Mouse (Mus musculus) hindbrain, embryonic 13.5 days (tissue): ENCODE measurements around the gene Smim17. TPM values are rescaled to one million over a fixed set of nuclear protein-coding genes. Genes with fewer than 3 reads are reported as not detected.
"Not testable (repeated sequence)": the region's sequence is repeated elsewhere in the genome, so short reads cannot be mapped to it uniquely, and the experiment has no call there.

ENCODE experiments used
- ATAC-seq: fragments of 200-750 bp; cut with Nextera tagmentation; 2 replicates; pipeline ENCODE4 v1.8.0; 2017; ENCODE audit warnings: moderate TSS enrichment; ENCODE audit not compliant: low FRiP score
- H3K27ac ChIP-seq: fragments of 300-500 bp; sonication (generic); 2 replicates; pipeline ENCODE4 v1.5.1; 2015; ENCODE audit warnings: inconsistent platforms, mild to moderate bottlenecking, moderate library complexity
- H3K27me3 ChIP-seq: fragments of 300-500 bp; sonication (generic); 2 replicates; pipeline ENCODE4 v1.6.1; 2015; ENCODE audit warnings: mild to moderate bottlenecking, inconsistent platforms
- H3K36me3 ChIP-seq: fragments of 300-500 bp; sonication (generic); 2 replicates; pipeline ENCODE4 v1.6.1; 2015; ENCODE audit warnings: mild to moderate bottlenecking, inconsistent platforms
- H3K4me1 ChIP-seq: fragments of 300-500 bp; sonication (generic); replicated peaks from 2 replicates; pipeline ENCODE4 v1.6.1; 2015; ENCODE audit warnings: inconsistent platforms
- H3K4me2 ChIP-seq: fragments of 300-500 bp; sonication (generic); 2 replicates; pipeline ENCODE4 v1.6.1; 2015; ENCODE audit warnings: inconsistent platforms, mild to moderate bottlenecking, moderate library complexity
- H3K4me3 ChIP-seq: fragments of 300-500 bp; sonication (generic); 2 replicates; pipeline ENCODE4 v1.5.1; 2015; ENCODE audit warnings: mild to moderate bottlenecking, inconsistent platforms
- H3K9ac ChIP-seq: fragments of 300-500 bp; sonication (generic); 2 replicates; pipeline ENCODE4 v1.6.1; 2015; ENCODE audit warnings: mild to moderate bottlenecking, inconsistent platforms
- H3K9me3 ChIP-seq: fragments of 300-500 bp; sonication (generic); 2 replicates; pipeline ENCODE4 v1.6.1; 2016; ENCODE audit warnings: inconsistent platforms
- WGBS: fragments of 180-500 bp; shearing (Covaris S2); methylation state at CpG from one replicate; pipeline ENCODE4 v1.1.7; 2015; 5-methylcytosine and 5-hydroxymethylcytosine counted together
- polyA plus RNA-seq: library from polyadenylated mRNA; unstranded; fragments of >200 nt; fragmentation: Nextera tagmentation; extraction: Ambion mirVana; gene quantifications from 2 replicates; pipeline ENCODE4 v1.2.1, GENCODE M21; 2015

Smim17 gene
- polyA plus RNA-seq, 1 experiment from 2014 or later = 3.7 TPM

DNA sequence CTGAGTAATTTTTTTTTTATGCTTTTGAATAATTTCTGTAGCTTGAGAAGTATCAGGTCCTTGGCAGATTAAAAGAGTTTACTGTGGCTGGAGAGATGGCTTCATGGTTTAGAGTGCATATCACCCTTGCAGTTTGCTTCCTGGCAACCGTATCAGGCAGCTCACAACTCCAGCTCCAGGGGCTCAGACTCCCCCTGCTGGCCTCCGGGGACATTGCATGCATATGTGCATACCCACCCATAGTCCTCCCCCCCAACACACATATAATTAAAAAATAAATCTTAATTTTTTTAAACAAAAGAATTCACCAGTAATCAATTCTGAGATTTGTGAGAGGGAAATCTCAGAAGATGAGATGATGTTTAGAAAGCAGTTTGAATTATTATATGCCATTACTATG is 31.8 kb downstream of the Smim17 start:
- no peak for ATAC-seq
- WGBS = 42% methylated on average over 2 of the region's 2 CpGs
- H3K4me2 ChIP-seq = no peak overlapping the region
- no peak overlapping the region for H3K27ac ChIP-seq
- H3K9ac ChIP-seq = no peak overlapping the region
- H3K27me3 ChIP-seq = no peaks in the 10 kb centered on the region
- no peak overlapping the region for H3K4me3 ChIP-seq
- no peaks in the 10 kb centered on the region for H3K9me3 ChIP-seq
- peaks cover 10% of the 10 kb centered on the region for H3K36me3 ChIP-seq
- peaks cover 9% of the 10 kb centered on the region for H3K4me1 ChIP-seq

DNA sequence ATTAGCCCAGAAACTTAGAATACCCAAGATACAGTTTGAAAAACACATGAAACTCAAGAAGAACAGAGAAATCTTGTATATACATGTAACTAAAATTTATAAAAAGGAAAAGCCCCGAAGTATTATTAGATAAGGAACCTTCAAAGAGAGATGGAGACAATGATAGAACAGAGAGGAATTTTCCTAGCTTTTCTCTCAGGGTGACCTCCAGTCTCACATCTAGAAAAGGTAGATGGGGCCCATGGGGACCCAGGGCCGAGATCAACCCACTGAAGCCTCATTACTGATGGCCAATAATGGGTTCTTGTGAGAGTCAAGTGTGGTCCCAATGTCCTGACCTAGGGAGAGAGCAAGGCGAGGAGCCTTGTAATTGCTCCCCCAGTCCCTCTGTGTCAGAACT is 39.9 kb downstream of the Smim17 start, which contains the start of gene Olfr1344:
Gene Olfr1344, plus strand, starts transcription at position 301 of the 400 bp plus-strand sequence.
- WGBS = 85% methylated on average over 3 of the region's 3 CpGs
- no peak for ATAC-seq
- no peak within 1 kb of the TSS for H3K4me2 ChIP-seq
- H3K9ac ChIP-seq = no peak within 1 kb of the TSS
- no peak within 1 kb of the TSS for H3K4me3 ChIP-seq
- peaks cover 15% of the 10 kb centered on the region for H3K4me1 ChIP-seq
- H3K27me3 ChIP-seq = no peaks in the 10 kb centered on the region
- H3K27ac ChIP-seq = no peak within 1 kb of the TSS
- H3K36me3 ChIP-seq = no peaks in the 10 kb centered on the region
- H3K9me3 ChIP-seq = no peaks in the 10 kb centered on the region

DNA sequence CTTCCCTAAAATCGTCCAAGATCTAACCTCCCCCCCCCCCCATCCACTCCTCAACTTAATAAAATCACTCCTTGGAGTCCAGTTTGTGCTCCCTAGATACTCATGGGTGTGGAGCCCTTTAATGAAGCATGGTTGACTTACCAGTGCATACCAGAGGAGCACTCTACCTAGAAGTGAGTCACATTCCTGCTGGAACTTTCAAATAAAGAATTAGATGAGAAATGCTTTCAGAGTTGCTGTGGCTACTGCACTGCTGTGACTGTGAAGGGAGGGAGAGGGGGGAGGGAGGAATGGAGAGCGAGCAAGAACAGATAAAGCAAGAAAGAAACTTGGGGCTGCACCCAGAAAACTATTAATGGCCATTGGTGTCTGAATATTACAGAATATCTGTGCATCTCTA is 42.7 kb downstream of the Smim17 start:
- Histone ChIP-seq H3K4me2 (no peak overlapping the region), H3K4me1 (no peaks in the 10 kb centered on the region), H3K27me3 (no peaks in the 10 kb centered on the region), H3K9ac (no peak overlapping the region), H3K36me3 (no peaks in the 10 kb centered on the region), H3K4me3 (no peak overlapping the region), H3K27ac (no peak overlapping the region), H3K9me3 (no peaks in the 10 kb centered on the region)
- WGBS = 64% methylated on average over 2 of the region's 2 CpGs
- no peak for ATAC-seq

DNA sequence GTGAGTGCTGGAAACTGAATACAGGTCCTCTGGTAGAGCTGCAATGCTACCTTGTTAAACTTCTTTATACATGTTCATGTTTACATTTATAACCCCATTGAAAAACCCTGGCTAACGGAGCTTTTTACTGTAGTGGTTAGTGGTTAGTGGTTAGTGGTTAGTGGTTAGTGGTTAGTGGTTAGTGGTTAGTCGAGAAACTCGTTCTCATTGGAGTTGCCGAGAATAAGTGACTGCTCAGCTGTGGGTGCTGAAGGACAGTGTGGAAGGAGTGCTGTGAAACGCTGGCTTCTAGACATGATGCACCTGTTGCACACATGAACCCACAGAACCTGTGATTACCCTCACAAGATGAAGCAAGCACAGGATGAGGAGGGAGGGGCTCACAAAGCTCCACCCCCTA is 49.3 kb downstream of the Smim17 start:
- no peak overlapping the region for H3K9ac ChIP-seq
- H3K4me1 ChIP-seq = no peaks in the 10 kb centered on the region
- 93% methylated on average over 5 of the region's 5 CpGs for WGBS
- no peak overlapping the region for H3K4me2 ChIP-seq
- no peak overlapping the region for H3K4me3 ChIP-seq
- ATAC-seq = no peak
- no peak overlapping the region for H3K27ac ChIP-seq
- H3K36me3 ChIP-seq = no peaks in the 10 kb centered on the region
- no peaks in the 10 kb centered on the region for H3K27me3 ChIP-seq
- no peaks in the 10 kb centered on the region for H3K9me3 ChIP-seq

DNA sequence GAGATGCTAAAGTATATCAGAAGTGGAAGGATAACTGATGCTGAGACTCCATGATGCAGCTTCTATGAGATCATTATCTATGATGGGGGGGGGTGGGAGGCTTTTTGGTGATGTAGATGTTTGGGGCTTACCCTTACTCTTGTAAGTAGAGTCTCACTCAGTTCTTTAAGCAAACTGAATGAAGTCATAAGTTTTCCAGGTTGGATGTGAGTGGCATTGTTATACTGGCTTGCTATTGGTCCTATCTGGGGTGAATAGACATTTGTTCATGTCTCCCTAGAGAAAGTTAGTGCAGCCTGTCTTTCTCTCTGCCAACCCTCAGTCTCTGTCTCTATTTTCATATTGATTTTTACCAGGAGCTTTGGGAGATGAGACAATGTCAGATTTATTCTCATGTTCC is 57.4 kb downstream of the Smim17 start, which contains the start of gene Olfr1336:
Gene Olfr1336, plus strand, starts transcription at position 301 of the 400 bp plus-strand sequence.
- ATAC-seq = no peak
- Histone ChIP-seq H3K9ac (no peak within 1 kb of the TSS), H3K9me3 (no peaks in the 10 kb centered on the region), H3K4me3 (no peak within 1 kb of the TSS), H3K27me3 (no peaks in the 10 kb centered on the region), H3K4me2 (no peak within 1 kb of the TSS), H3K36me3 (no peaks in the 10 kb centered on the region), H3K4me1 (no peaks in the 10 kb centered on the region), H3K27ac (no peak within 1 kb of the TSS)

DNA sequence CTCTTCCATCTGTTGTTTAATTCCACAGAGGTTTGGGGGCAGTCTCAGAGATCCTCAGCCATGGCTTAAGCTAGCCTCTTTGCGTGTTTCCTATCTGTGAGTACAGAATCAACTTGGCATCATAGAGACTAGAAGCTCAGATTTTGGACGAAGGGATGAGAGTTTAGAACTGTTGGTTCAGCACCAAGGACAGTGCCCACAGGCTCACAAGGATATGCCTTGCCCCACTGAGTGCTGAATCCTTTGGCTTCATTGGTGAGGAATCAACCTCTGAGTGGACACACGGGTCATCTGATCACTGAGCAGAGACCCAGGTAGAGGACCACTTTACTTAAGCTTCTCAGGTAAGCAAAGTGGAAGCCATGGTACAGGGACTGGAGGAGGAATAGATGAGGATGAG is 57.9 kb downstream of the Smim17 start:
- Histone ChIP-seq H3K9ac (no peak overlapping the region), H3K27ac (no peak overlapping the region), H3K4me3 (no peak overlapping the region), H3K4me1 (no peaks in the 10 kb centered on the region), H3K9me3 (no peaks in the 10 kb centered on the region), H3K36me3 (no peaks in the 10 kb centered on the region), H3K27me3 (no peaks in the 10 kb centered on the region), H3K4me2 (no peak overlapping the region)
- no peak for ATAC-seq
- 45% methylated on average over 3 of the region's 3 CpGs for WGBS

DNA sequence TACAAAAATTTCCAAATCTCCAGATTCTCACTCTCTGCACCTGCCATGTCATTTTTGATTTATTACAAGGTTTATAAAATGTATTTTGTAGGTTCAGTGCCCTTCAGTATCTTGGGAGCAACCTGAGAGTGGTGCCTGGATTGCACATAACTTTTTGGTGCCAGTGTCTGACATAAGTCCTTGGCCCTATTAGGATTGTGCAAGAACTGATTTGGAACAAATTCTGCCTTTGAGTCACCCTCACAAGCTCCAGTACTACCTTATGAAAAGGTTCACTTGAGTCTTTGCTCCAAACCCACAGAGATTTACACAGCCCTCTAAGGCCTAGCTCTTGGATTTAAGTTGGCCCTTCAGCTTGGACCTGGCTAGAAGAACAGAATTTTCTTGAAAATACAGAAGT is 68.4 kb downstream of the Smim17 start, which contains the start of gene Olfr1346:
Gene Olfr1346, plus strand, starts transcription at position 151 of the 400 bp plus-strand sequence.
- Histone ChIP-seq H3K4me1 (no peaks in the 10 kb centered on the region), H3K27me3 (no peaks in the 10 kb centered on the region), H3K27ac (no peak within 1 kb of the TSS), H3K4me3 (no peak within 1 kb of the TSS), H3K9ac (no peak within 1 kb of the TSS), H3K36me3 (no peaks in the 10 kb centered on the region), H3K9me3 (no peaks in the 10 kb centered on the region), H3K4me2 (no peak within 1 kb of the TSS)
- no peak for ATAC-seq

DNA sequence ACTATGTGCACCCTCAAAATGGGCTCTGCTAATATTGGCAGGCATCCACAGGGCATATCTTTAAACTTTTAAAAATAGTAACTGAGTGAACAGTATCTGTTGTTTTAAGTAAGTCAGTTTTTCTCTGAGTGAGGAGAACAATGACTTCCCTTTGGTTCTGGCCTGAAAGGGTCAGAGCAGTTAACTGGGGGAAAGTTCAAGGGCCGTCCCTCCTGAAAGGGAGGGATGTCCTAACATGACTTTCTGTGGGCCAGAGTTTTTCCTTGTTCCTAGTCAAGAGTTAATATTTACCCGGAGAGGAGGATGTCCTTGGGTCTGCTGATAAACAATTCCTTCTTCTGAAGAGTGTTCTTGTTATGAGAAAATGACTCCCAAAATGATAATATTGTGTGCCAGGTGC is 79.1 kb downstream of the Smim17 start:
- not testable (repeated sequence) for H3K4me1 ChIP-seq, H3K27ac ChIP-seq, H3K4me2 ChIP-seq, H3K27me3 ChIP-seq, H3K9ac ChIP-seq, H3K9me3 ChIP-seq, H3K36me3 ChIP-seq, H3K4me3 ChIP-seq, ATAC-seq
- 84% methylated on average over 2 of the region's 2 CpGs for WGBS

Other genes starting within 250 kb of the Smim17 start
- 22.1 and 23.8 TPM in 2 replicates for gene Zfp787, start 242.7 kb upstream of the Smim17 start, polyA plus RNA-seq
- gene Zfp444, start 226.5 kb upstream of the Smim17 start, polyA plus RNA-seq = 89.1 and 94.9 TPM in 2 replicates
- not detected in 2 replicates for gene Galp, start 201.6 kb upstream of the Smim17 start, polyA plus RNA-seq
- not detected in 2 replicates for gene Zscan5b, start 176.4 kb upstream of the Smim17 start, polyA plus RNA-seq
- gene Epp13, start 146.0 kb upstream of the Smim17 start, polyA plus RNA-seq = 0.26 TPM in 1 of 2 replicates, not detected in the other
- gene Zfp667, start 112.1 kb upstream of the Smim17 start, polyA plus RNA-seq = 20.2 and 22.7 TPM in 2 replicates
- 13.0 and 15.7 TPM in 2 replicates for gene Zfp583, start 67.4 kb upstream of the Smim17 start, polyA plus RNA-seq
- 6.7 and 9.0 TPM in 2 replicates for gene Gm3854, start 55.0 kb upstream of the Smim17 start, polyA plus RNA-seq
- 3.6 and 4.2 TPM in 2 replicates for gene Zfp78, start 35.4 kb upstream of the Smim17 start, polyA plus RNA-seq
- 16.2 and 17.0 TPM in 2 replicates for gene Zfp28, start 15.4 kb upstream of the Smim17 start, polyA plus RNA-seq
- 0.09 TPM in 2 replicates for gene Gm20715, start 11.6 kb downstream of the Smim17 start, polyA plus RNA-seq
- not detected in 2 replicates for gene Olfr1344, start 40.0 kb downstream of the Smim17 start, polyA plus RNA-seq
- gene Olfr1336, start 57.5 kb downstream of the Smim17 start, polyA plus RNA-seq = 0.03 TPM in 1 of 2 replicates, not detected in the other
- gene Olfr1346, start 68.4 kb downstream of the Smim17 start, polyA plus RNA-seq = not detected in 2 replicates
- gene Olfr5, start 88.2 kb downstream of the Smim17 start, polyA plus RNA-seq = not detected in 2 replicates
- gene Olfr1347, start 101.0 kb downstream of the Smim17 start, polyA plus RNA-seq = not detected in 2 replicates
- gene Olfr1348, start 110.0 kb downstream of the Smim17 start, polyA plus RNA-seq = not detected in 2 replicates
- not detected in 2 replicates for gene Olfr1349, start 124.2 kb downstream of the Smim17 start, polyA plus RNA-seq
- not detected in 2 replicates for gene Olfr1350, start 166.1 kb downstream of the Smim17 start, polyA plus RNA-seq